In genomic region chr5:65697836-65698758, GRCm38 (mm10) we compare ENCODE assay signal across 8 mouse cellular contexts. TPM values are rescaled to one million over a fixed set of nuclear protein-coding genes. Genes with fewer than 3 reads are reported as not detected.
DNase-seq lines count a peak whose midpoint lies in the region; ATAC-seq lines count a peak whose summit lies in the region.

TSS of gene Pds5a (minus strand) at chr5:65698273.

- intact Hi-C loops in gastrocnemius, postnatal 14 days (cut with DNase I; ENCODE audit: low total_unique reads): loop anchor here (5.0 to 10.0 kb wide), 2 partner anchors 161 to 293 kb away; partner anchors contain the start of genes Smim14 and Ube2k
- intact Hi-C loops in left cerebral cortex, postnatal 10 days (cut with DNase I): loop anchor here (2.0 to 10.0 kb wide), 3 partner anchors 64 to 293 kb away; partner anchors contain the start of gene N4bp2

- DNase-seq in adipocyte (ENCODE audit: low spot score): peak; percentile 83
- DNase-seq in embryo, embryonic 10 days (ENCODE audit: low spot score): peak; percentile 93
- DNase-seq in gastrocnemius, postnatal 14 days: peak; percentile 91
- peak; percentile 66 to 95 for DNase-seq in left cerebral cortex, postnatal 10 days (ENCODE audit: extremely low spot score in 1 of 2, low spot score in 2 of 2)
- peak; percentile 89 for DNase-seq in right cerebral cortex, postnatal 25 days
- DNase-seq in urinary bladder, postnatal 4 days (ENCODE audit: low spot score in 2 of 2): peak; percentile 86 to 89

- ATAC-seq in inflammation-experienced regulatory T-cells, adult 6 months: peak; percentile 75
- peak; percentile 65 for ATAC-seq in megakaryocyte-erythroid progenitor cell, adult 5-6 weeks (replicated peaks; ENCODE audit: low FRiP score, low TSS enrichment, poor library complexity, severe bottlenecking)

RNA-seq across cellular contexts. Expression of gene Pds5a, which starts in this region (rescaled TPM):
- total RNA-seq in gastrocnemius, postnatal 14 days (2021): 10 to 100 TPM; 40.6 to 42.9 TPM
- polyA plus RNA-seq in inflammation-experienced regulatory T-cells, adult 6 months (2017; shearing (Covaris generic)): 100 to 1,000 TPM in 1 of 3 experiments, 10 to 100 TPM in 2; 85.9 to 113 (median 93.1) TPM
- total RNA-seq in left cerebral cortex, postnatal 10 days (2021): 10 to 100 TPM; 67.3 to 69.9 TPM
- 204 and 218 TPM in 2 replicates for total RNA-seq in megakaryocyte-erythroid progenitor cell, adult 5-6 weeks (2014; fragmentation: Nextera tagmentation)
- total RNA-seq in megakaryocyte-erythroid progenitor cell, adult 5-6 weeks (2017): 244 and 279 TPM in 2 replicates

Comparison
In these comparisons a context has a peak if more than half of its experiments do, and no peak if none do; other contexts are left out.
1. Peak in every context shown above with its lines: DNase-seq and ATAC-seq.